8 mouse cellular contexts compared by ENCODE assay signal in genomic region chr7:35118099-35118781, GRCm38 (mm10). TPM values are rescaled to one million over a fixed set of nuclear protein-coding genes. Genes with fewer than 3 reads are reported as not detected.
A peak's percentile ranks its signal among the peaks of the same experiment; 100 is the strongest.
DNase-seq lines count a peak whose midpoint lies in the region; ATAC-seq and TF ChIP-seq lines count a peak whose summit lies in the region.

No protein-coding gene starts in this region.

- peak overlapping the region; percentile 92 for H3K4me2 ChIP-seq in forebrain, embryonic 12.5 days
- H3K4me2 ChIP-seq in heart, embryonic 16.5 days (ENCODE audit: low read depth, low read length): peak overlapping the region; percentile 99
- H3K4me2 ChIP-seq in liver, embryonic 15.5 days: peak overlapping the region; percentile 68
- peak overlapping the region; percentile 95 for H3K4me2 ChIP-seq in stomach, postnatal 0 days (replicated peaks; ENCODE audit: low read depth)

- under 1% methylated on average over 49 of the region's 49 CpGs for WGBS in bone marrow, adult 2 months
- under 1% methylated on average over 49 of the region's 49 CpGs for WGBS in forebrain, embryonic 12.5 days
- WGBS in heart, embryonic 16.5 days: under 1% methylated on average over 49 of the region's 49 CpGs
- whole genome bisulfite sequencing in liver, embryonic 15.5 days (ENCODE audit: insufficient replicate concordance): under 1% methylated on average over 49 of the region's 49 CpGs
- under 1% methylated on average over 48 of the region's 49 CpGs for WGBS in stomach, postnatal 0 days

- peak overlapping the region; percentile 93 for H3K4me3 ChIP-seq in bone marrow, adult 2 months (replicated peaks; ENCODE audit: control insufficient read depth, low read depth, low read length)
- peak overlapping the region; percentile 49 for H3K4me3 ChIP-seq in forebrain, embryonic 12.5 days (replicated peaks)
- peak overlapping the region; percentile 75 for H3K4me3 ChIP-seq in heart, embryonic 16.5 days (ENCODE audit: low read length)
- peak overlapping the region; percentile 59 for H3K4me3 ChIP-seq in liver, embryonic 15.5 days (replicated peaks)
- peak overlapping the region; percentile 65 for H3K4me3 ChIP-seq in stomach, postnatal 0 days (ENCODE audit: low read depth, low read length)

- H3K27me3 ChIP-seq in forebrain, embryonic 12.5 days: peaks cover 84% of the 10 kb centered on the region
- peaks cover 52% of the 10 kb centered on the region for H3K27me3 ChIP-seq in heart, embryonic 16.5 days (ENCODE audit: control insufficient read depth, insufficient read depth, low read length)
- H3K27me3 ChIP-seq in liver, embryonic 15.5 days: peaks cover 78% of the 10 kb centered on the region
- H3K27me3 ChIP-seq in stomach, postnatal 0 days (ENCODE audit: control insufficient read depth, insufficient read depth, low read length): no peaks in the 10 kb centered on the region

- TF ChIP-seq EP300 in stomach, postnatal 0 days (optimal IDR thresholded peaks at IDR 0.05): no peak

- no peaks in the 10 kb centered on the region for H3K36me3 ChIP-seq in forebrain, embryonic 12.5 days (replicated peaks)
- no peaks in the 10 kb centered on the region for H3K36me3 ChIP-seq in heart, embryonic 16.5 days (ENCODE audit: control insufficient read depth, insufficient read depth)
- no peaks in the 10 kb centered on the region for H3K36me3 ChIP-seq in liver, embryonic 15.5 days (replicated peaks)
- no peaks in the 10 kb centered on the region for H3K36me3 ChIP-seq in stomach, postnatal 0 days (ENCODE audit: control insufficient read depth, insufficient read depth, low read length)

- TF ChIP-seq POLR2A in bone marrow, adult 2 months (IDR thresholded peaks at IDR 0.05; ENCODE audit: borderline replicate concordance, control insufficient read depth, low read depth, low read length): 0 out of 2 replicates have a peak, but pooled peaks have one; percentile 22

- peak; percentile 14; the same call in 1 of the 2 replicates for TF ChIP-seq CTCF in bone marrow, adult 2 months (IDR thresholded peaks at IDR 0.05; ENCODE audit: control insufficient read depth, insufficient read depth, low read length)
- peak; percentile 62 for TF ChIP-seq CTCF in stomach, postnatal 0 days (IDR thresholded peaks at IDR 0.05; ENCODE audit: low read depth)

- H3K4me1 ChIP-seq in bone marrow, adult 2 months (ENCODE audit: control insufficient read depth, insufficient read depth, low read length): no peaks in the 10 kb centered on the region; the same call in none of the 2 replicates
- H3K4me1 ChIP-seq in forebrain, embryonic 12.5 days: peaks cover 30% of the 10 kb centered on the region
- H3K4me1 ChIP-seq in heart, embryonic 16.5 days (ENCODE audit: control insufficient read depth, insufficient read depth, low read length): peaks cover 10% of the 10 kb centered on the region
- H3K4me1 ChIP-seq in liver, embryonic 15.5 days (replicated peaks): peaks cover 20% of the 10 kb centered on the region; the same call in 1 of the 2 replicates
- H3K4me1 ChIP-seq in stomach, postnatal 0 days (replicated peaks; ENCODE audit: control insufficient read depth, insufficient read depth): no peaks in the 10 kb centered on the region

- peak; percentile 67 for ATAC-seq in forebrain, embryonic 12.5 days (ENCODE audit: low FRiP score)
- peak; percentile 80 for ATAC-seq in heart, embryonic 16.5 days (replicated peaks; ENCODE audit: extremely low read depth, insufficient read depth, low FRiP score)
- peak; percentile 23; the same call in 1 of the 2 replicates for ATAC-seq in liver, embryonic 15.5 days (ENCODE audit: insufficient read depth)
- ATAC-seq in stomach, postnatal 0 days (ENCODE audit: low FRiP score, low TSS enrichment): peak; percentile 64

- no peaks in the 10 kb centered on the region for H3K9me3 ChIP-seq in forebrain, embryonic 12.5 days
- no peaks in the 10 kb centered on the region for H3K9me3 ChIP-seq in heart, embryonic 16.5 days (replicated peaks; ENCODE audit: control insufficient read depth, low read length)
- no peaks in the 10 kb centered on the region for H3K9me3 ChIP-seq in liver, embryonic 15.5 days (replicated peaks)
- H3K9me3 ChIP-seq in stomach, postnatal 0 days (ENCODE audit: control insufficient read depth, low read length): no peaks in the 10 kb centered on the region

- H3K9ac ChIP-seq in forebrain, embryonic 12.5 days: peak overlapping the region; percentile 54
- peak overlapping the region; percentile 67 for H3K9ac ChIP-seq in heart, embryonic 16.5 days (ENCODE audit: low read length)
- H3K9ac ChIP-seq in liver, embryonic 15.5 days: peak overlapping the region; percentile 45
- peak overlapping the region; percentile 68 for H3K9ac ChIP-seq in stomach, postnatal 0 days (ENCODE audit: low read length)

- DNase-seq in B cell, adult 2 months: peak; percentile 53
- peak; percentile 89 for DNase-seq in kidney, postnatal 10 days
- DNase-seq in neural tube, embryonic 10.5 days (ENCODE audit: extremely low spot score, low spot score): peak; percentile 88
- peak; percentile 83 for DNase-seq in stomach, postnatal 0 days (ENCODE audit: low spot score)

- H3K27ac ChIP-seq in bone marrow, adult 2 months (ENCODE audit: control insufficient read depth, insufficient read depth, low read depth, low read length, poor library complexity): peak overlapping the region; percentile 69
- H3K27ac ChIP-seq in forebrain, embryonic 12.5 days: no peak overlapping the region
- peak overlapping the region; percentile 54 for H3K27ac ChIP-seq in heart, embryonic 16.5 days (ENCODE audit: low read length)
- H3K27ac ChIP-seq in liver, embryonic 15.5 days (replicated peaks): peak overlapping the region; percentile 85
- H3K27ac ChIP-seq in stomach, postnatal 0 days (replicated peaks): peak overlapping the region; percentile 90

RNA-seq across cellular contexts. Expression of gene Cebpa, which starts 0.9 kb away (rescaled TPM):
- polyA plus RNA-seq in bone marrow, adult 2 months (2011; ENCODE audit: insufficient read depth, insufficient read length, low replicate concordance, missing spikeins): 8.9 and 14.2 TPM in 2 replicates
- 0.58 and 1.1 TPM in 2 replicates for polyA plus RNA-seq in forebrain, embryonic 12.5 days (2016; fragmentation: Nextera tagmentation; extraction: Ambion mirVana)
- polyA plus RNA-seq in heart, embryonic 16.5 days (2015; fragmentation: Nextera tagmentation; extraction: Ambion mirVana): 1.0 and 1.5 TPM in 2 replicates
- 11.0 and 13.8 TPM in 2 replicates for polyA plus RNA-seq in liver, embryonic 15.5 days (2015; fragmentation: Nextera tagmentation; extraction: Ambion mirVana)
- 8.8 and 11.3 TPM in 2 replicates for polyA plus RNA-seq in stomach, postnatal 0 days (2015; fragmentation: Nextera tagmentation; extraction: Ambion mirVana)

Comparison
In these comparisons a context has a peak if more than half of its experiments do, and no peak if none do; other contexts are left out.
1. ATAC-seq: peak in every context shown above with its lines; median percentile 80 in heart, embryonic 16.5 days; 67 in forebrain, embryonic 12.5 days; 64 in stomach, postnatal 0 days; 23 in liver, embryonic 15.5 days.